ENCODE assay signal across 28 mouse cellular contexts in genomic region chr6:53871903-53872302, GRCm38 (mm10). TPM values are rescaled to one million over a fixed set of nuclear protein-coding genes. Genes with fewer than 3 reads are reported as not detected.
DNase-seq lines count a peak whose midpoint lies in the region; ATAC-seq and TF ChIP-seq lines count a peak whose summit lies in the region.
"Had no signal": no experiment of that assay in that cellular context is flagged by ENCODE, and none has a peak within 500 bp of the region (broad histone marks: within the 10 kb centered on the region; RNA-seq: fewer than 3 reads in every experiment).

No protein-coding gene starts in this region.

- no peak overlapping the region for H3K27ac ChIP-seq in forebrain, postnatal 0 days (ENCODE audit: low read depth, low read length)
- no peak overlapping the region for H3K27ac ChIP-seq in forebrain, embryonic 11.5 days (ENCODE audit: low read depth, low read length)
- H3K27ac ChIP-seq in intestine, postnatal 0 days (ENCODE audit: low read depth, low read length): no peak overlapping the region
- H3K27ac ChIP-seq in intestine, embryonic 16.5 days (ENCODE audit: low read length): no peak overlapping the region
- no peak overlapping the region for H3K27ac ChIP-seq in lung, postnatal 0 days (ENCODE audit: low read length)
- H3K27ac ChIP-seq in limb, embryonic 10.5 days: no peak overlapping the region
- H3K27ac ChIP-seq: hindbrain, embryonic 13.5 days; limb, embryonic 15.5 days; liver, embryonic 15.5 days; neural tube, embryonic 12.5 days had no signal

- no peak overlapping the region for H3K9ac ChIP-seq in forebrain, postnatal 0 days
- no peak overlapping the region for H3K9ac ChIP-seq in forebrain, embryonic 11.5 days (ENCODE audit: low read length)
- no peak overlapping the region for H3K9ac ChIP-seq in intestine, postnatal 0 days (ENCODE audit: low read depth, low read length)
- H3K9ac ChIP-seq in intestine, embryonic 16.5 days (ENCODE audit: low read depth, low read length): no peak overlapping the region
- H3K9ac ChIP-seq in lung, postnatal 0 days (replicated peaks; ENCODE audit: low read depth): no peak overlapping the region
- H3K9ac ChIP-seq: heart, embryonic 12.5 days; hindbrain, embryonic 13.5 days; limb, embryonic 15.5 days; liver, embryonic 15.5 days; neural tube, embryonic 12.5 days had no signal

- H3K27me3 ChIP-seq in forebrain, postnatal 0 days (ENCODE audit: insufficient read depth, low read length): no peaks in the 10 kb centered on the region
- no peaks in the 10 kb centered on the region for H3K27me3 ChIP-seq in forebrain, embryonic 11.5 days (ENCODE audit: control insufficient read depth, insufficient read depth, low read length)
- no peaks in the 10 kb centered on the region for H3K27me3 ChIP-seq in intestine, postnatal 0 days (replicated peaks; ENCODE audit: control insufficient read depth, insufficient read depth, low read length)
- peaks cover 2% of the 10 kb centered on the region; the same call in 1 of the 2 replicates for H3K27me3 ChIP-seq in intestine, embryonic 16.5 days (replicated peaks; ENCODE audit: control insufficient read depth, insufficient read depth, low read length)
- H3K27me3 ChIP-seq in lung, postnatal 0 days (replicated peaks; ENCODE audit: insufficient read depth, low read length): no peaks in the 10 kb centered on the region
- no peaks in the 10 kb centered on the region for H3K27me3 ChIP-seq in limb, embryonic 10.5 days (ENCODE audit: low read depth, poor library complexity, severe bottlenecking)
- H3K27me3 ChIP-seq: heart, embryonic 12.5 days; hindbrain, embryonic 13.5 days; limb, embryonic 15.5 days; liver, embryonic 15.5 days; neural tube, embryonic 12.5 days had no signal

- H3K9me3 ChIP-seq in forebrain, postnatal 0 days (ENCODE audit: low read length): 0 out of 2 replicates have a peak, but pooled peaks cover 4% of the 10 kb centered on the region
- H3K9me3 ChIP-seq in forebrain, embryonic 11.5 days (ENCODE audit: control insufficient read depth, low read length): no peaks in the 10 kb centered on the region
- H3K9me3 ChIP-seq in intestine, postnatal 0 days (ENCODE audit: control insufficient read depth): no peaks in the 10 kb centered on the region
- H3K9me3 ChIP-seq in intestine, embryonic 16.5 days (ENCODE audit: control insufficient read depth, low read length): no peaks in the 10 kb centered on the region
- no peaks in the 10 kb centered on the region for H3K9me3 ChIP-seq in lung, postnatal 0 days (ENCODE audit: low read length)
- no peaks in the 10 kb centered on the region for H3K9me3 ChIP-seq in limb, embryonic 10.5 days (replicated peaks)
- H3K9me3 ChIP-seq: heart, embryonic 12.5 days; limb, embryonic 15.5 days; liver, embryonic 15.5 days had no signal

- no peaks in the 10 kb centered on the region for H3K4me1 ChIP-seq in forebrain, postnatal 0 days (ENCODE audit: insufficient read depth)
- no peaks in the 10 kb centered on the region for H3K4me1 ChIP-seq in forebrain, embryonic 11.5 days (replicated peaks; ENCODE audit: control insufficient read depth, insufficient read depth, low read length)
- H3K4me1 ChIP-seq in intestine, postnatal 0 days (replicated peaks; ENCODE audit: control insufficient read depth, insufficient read depth, low read length): no peaks in the 10 kb centered on the region
- no peaks in the 10 kb centered on the region for H3K4me1 ChIP-seq in intestine, embryonic 16.5 days (ENCODE audit: control insufficient read depth, insufficient read depth, low read length)
- no peaks in the 10 kb centered on the region for H3K4me1 ChIP-seq in lung, postnatal 0 days (ENCODE audit: insufficient read depth, low read depth, low read length)
- H3K4me1 ChIP-seq in limb, embryonic 10.5 days: peaks cover 24% of the 10 kb centered on the region
- H3K4me1 ChIP-seq: heart, embryonic 12.5 days; limb, embryonic 15.5 days; liver, embryonic 15.5 days; megakaryocyte, embryonic 14.5 days had no signal

- WGBS in forebrain, postnatal 0 days: 95% methylated on average over 6 of the region's 6 CpGs
- WGBS in forebrain, embryonic 11.5 days: 95% methylated on average over 6 of the region's 6 CpGs
- 96% methylated on average over 6 of the region's 6 CpGs for WGBS in intestine, postnatal 0 days
- WGBS in intestine, embryonic 16.5 days: 95% methylated on average over 6 of the region's 6 CpGs
- WGBS in lung, postnatal 0 days: 87% methylated on average over 6 of the region's 6 CpGs
- WGBS in limb, embryonic 10.5 days: 96% methylated on average over 6 of the region's 6 CpGs

- no peak overlapping the region for H3K4me3 ChIP-seq in forebrain, postnatal 0 days (ENCODE audit: low read depth, low read length)
- H3K4me3 ChIP-seq in forebrain, embryonic 11.5 days (ENCODE audit: low read depth, low read length): no peak overlapping the region
- H3K4me3 ChIP-seq in intestine, postnatal 0 days (ENCODE audit: low read depth, low read length): no peak overlapping the region
- H3K4me3 ChIP-seq in intestine, embryonic 16.5 days (ENCODE audit: low read length): no peak overlapping the region
- no peak overlapping the region for H3K4me3 ChIP-seq in lung, postnatal 0 days (ENCODE audit: low read depth, low read length)
- H3K4me3 ChIP-seq in limb, embryonic 10.5 days: no peak overlapping the region
- H3K4me3 ChIP-seq: forebrain, embryonic 10.5 days; heart, embryonic 12.5 days; hindbrain, embryonic 13.5 days; limb, embryonic 15.5 days; liver, embryonic 15.5 days; megakaryocyte, embryonic 14.5 days; neural tube, embryonic 12.5 days had no signal

- no peaks in the 10 kb centered on the region for H3K36me3 ChIP-seq in forebrain, postnatal 0 days (ENCODE audit: insufficient read depth)
- H3K36me3 ChIP-seq in forebrain, embryonic 11.5 days (ENCODE audit: control insufficient read depth, insufficient read depth, low read length): no peaks in the 10 kb centered on the region
- no peaks in the 10 kb centered on the region for H3K36me3 ChIP-seq in intestine, postnatal 0 days (ENCODE audit: control insufficient read depth, insufficient read depth)
- no peaks in the 10 kb centered on the region for H3K36me3 ChIP-seq in intestine, embryonic 16.5 days (ENCODE audit: control insufficient read depth, insufficient read depth, low read length)
- H3K36me3 ChIP-seq in lung, postnatal 0 days (ENCODE audit: insufficient read depth, low read length): no peaks in the 10 kb centered on the region
- no peaks in the 10 kb centered on the region for H3K36me3 ChIP-seq in limb, embryonic 10.5 days
- H3K36me3 ChIP-seq: forebrain, embryonic 10.5 days; G1E; heart, embryonic 12.5 days; hindbrain, embryonic 13.5 days; limb, embryonic 15.5 days; liver, embryonic 15.5 days; neural tube, embryonic 12.5 days had no signal

- no peak for ATAC-seq in forebrain, postnatal 0 days
- no peak for ATAC-seq in forebrain, embryonic 11.5 days (replicated peaks; ENCODE audit: low FRiP score)
- no peak for ATAC-seq in intestine, postnatal 0 days
- ATAC-seq in intestine, embryonic 16.5 days: no peak
- no peak for ATAC-seq in lung, postnatal 0 days
- ATAC-seq: inflammation-experienced regulatory T-cells, adult 6 months had no signal

- TF ChIP-seq CTCF in forebrain, postnatal 0 days (IDR thresholded peaks at IDR 0.05; ENCODE audit: low read depth): peak; percentile 38
- TF ChIP-seq CTCF in intestine, postnatal 0 days (IDR thresholded peaks at IDR 0.05; ENCODE audit: low read depth): peak; percentile 57
- TF ChIP-seq CTCF in lung, postnatal 0 days (IDR thresholded peaks at IDR 0.05): peak; percentile 52

- no peak for DNase-seq in forebrain, postnatal 0 days
- DNase-seq in forebrain, embryonic 11.5 days (ENCODE audit: low spot score): no peak
- DNase-seq in lung, postnatal 0 days (ENCODE audit: low spot score): no peak
- no peak for DNase-seq in lung, postnatal 25 days (ENCODE audit: low spot score)
- DNase-seq in limb, embryonic 10.5 days (ENCODE audit: low spot score): peak; percentile 27
- DNase-seq in cerebellum, adult 18-20 months: no peak
- DNase-seq: adrenal gland, adult 2 months; cerebellum, adult 9-10 months; kidney, adult 9 months; kidney, postnatal 25 days; lung, postnatal 14 days; midbrain, embryonic 14.5 days; right cerebral cortex, adult 18-20 months; right cerebral cortex, postnatal 4 days; thymus, postnatal 25 days had no signal

- no peak overlapping the region for H3K4me2 ChIP-seq in forebrain, postnatal 0 days (ENCODE audit: low read depth)
- no peak overlapping the region for H3K4me2 ChIP-seq in forebrain, embryonic 11.5 days (ENCODE audit: low read depth, low read length, severe bottlenecking)
- no peak overlapping the region for H3K4me2 ChIP-seq in intestine, postnatal 0 days (replicated peaks; ENCODE audit: low read depth)
- no peak overlapping the region for H3K4me2 ChIP-seq in intestine, embryonic 16.5 days (ENCODE audit: low read depth, low read length)
- H3K4me2 ChIP-seq in lung, postnatal 0 days (replicated peaks; ENCODE audit: low read depth, low read length): no peak overlapping the region
- H3K4me2 ChIP-seq: heart, embryonic 12.5 days; hindbrain, embryonic 13.5 days; limb, embryonic 15.5 days; liver, embryonic 15.5 days; neural tube, embryonic 12.5 days had no signal

- TF ChIP-seq EP300 in lung, postnatal 0 days (IDR thresholded peaks at IDR 0.05): no peak

RNA-seq across cellular contexts. Expression of gene Tril, which starts 51.3 kb away (rescaled TPM):
- 17.8 and 27.8 TPM in 2 replicates for total RNA-seq in forebrain, postnatal 0 days (2014; rRNA removed)
- polyA plus RNA-seq in forebrain, postnatal 0 days (2015; fragmentation: Nextera tagmentation; extraction: Ambion mirVana): 8.5 and 18.2 TPM in 2 replicates
- 22.6 and 26.5 TPM in 2 replicates for polyA plus RNA-seq in forebrain, embryonic 11.5 days (2014; fragmentation: Nextera tagmentation; extraction: Ambion mirVana)
- polyA plus RNA-seq in intestine, postnatal 0 days (2015; fragmentation: Nextera tagmentation; extraction: Ambion mirVana): 5.7 TPM in 2 replicates
- 10.2 and 11.2 TPM in 2 replicates for polyA plus RNA-seq in intestine, embryonic 16.5 days (2015; fragmentation: Nextera tagmentation; extraction: Ambion mirVana)
- 23.9 and 28.6 TPM in 2 replicates for polyA plus RNA-seq in lung, postnatal 0 days (2015; fragmentation: Nextera tagmentation; extraction: Ambion mirVana)
- polyA plus RNA-seq in limb, embryonic 10.5 days (2016; fragmentation: Nextera tagmentation; extraction: Ambion mirVana): 86.9 and 97.3 TPM in 2 replicates
- total RNA-seq: common myeloid progenitor, adult 5-6 weeks; granulocyte monocyte progenitor cell, adult 5-6 weeks had no signal
- polyA plus RNA-seq: G1E; inflammation-experienced regulatory T-cells, adult 6 months had no signal
